Comparison of ENCODE assay signal across 8 mouse cellular contexts in the genomic region with DNA sequence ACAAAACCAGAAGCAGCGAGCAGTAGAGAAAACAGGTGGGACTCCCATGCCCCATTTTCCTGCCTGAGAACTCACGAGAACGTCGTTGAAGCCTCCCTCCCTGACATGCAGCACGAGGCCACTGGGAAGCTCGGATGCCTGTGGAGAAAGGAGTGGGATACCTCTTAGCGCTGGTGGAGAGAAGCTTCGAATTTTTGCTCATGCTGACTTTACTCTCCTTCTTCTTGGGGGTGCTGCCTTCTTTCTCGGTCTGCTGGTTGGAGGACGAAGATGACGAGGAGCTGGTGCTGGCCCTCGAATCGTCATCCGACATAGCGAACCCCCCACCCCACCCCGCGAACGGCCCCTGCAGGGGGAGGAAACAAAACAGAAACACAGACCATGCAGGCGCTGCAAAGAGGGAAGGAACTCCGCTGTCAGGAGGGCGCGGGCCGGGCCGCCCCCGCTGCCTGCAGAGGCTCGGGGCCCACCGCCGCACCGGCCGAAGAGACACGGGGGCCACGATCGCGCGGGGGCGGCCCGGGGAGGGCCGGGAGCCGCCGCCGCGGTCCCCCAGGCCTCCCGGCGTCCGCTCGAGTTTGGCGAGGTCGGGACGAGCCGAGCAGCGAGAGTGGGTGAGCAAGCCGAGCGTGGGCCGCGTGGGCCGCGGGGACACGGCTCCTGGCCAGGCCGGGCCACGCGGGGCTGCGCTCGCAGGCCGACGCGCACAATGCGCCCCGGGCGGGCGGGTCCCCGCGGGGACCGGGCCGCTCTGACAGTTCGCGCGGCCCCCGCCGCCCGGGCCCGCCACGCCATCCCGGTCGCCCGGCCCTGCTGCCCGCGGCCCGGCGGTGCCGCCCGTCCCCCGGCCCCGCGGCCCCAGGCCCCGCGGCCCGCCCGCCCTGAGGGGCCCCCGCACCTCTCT. TPM values are rescaled to one million over a fixed set of nuclear protein-coding genes. Genes with fewer than 3 reads are reported as not detected.
DNase-seq lines count a peak whose midpoint lies in the region; ATAC-seq and TF ChIP-seq lines count a peak whose summit lies in the region.

No protein-coding gene starts in this region.

- peak overlapping the region; percentile 93 for H3K9ac ChIP-seq in intestine, embryonic 15.5 days
- H3K9ac ChIP-seq in midbrain, embryonic 16.5 days (ENCODE audit: low read depth, low read length) = peak overlapping the region; percentile 98

- intact Hi-C loops in gastrocnemius, postnatal 14 days (cut with DNase I; ENCODE audit: low total_unique reads) = no loop called here

- no peak for TF ChIP-seq CTCF in kidney, adult 2 months (conservative IDR thresholded peaks at IDR 0.05; ENCODE audit: insufficient read depth, insufficient read length, low read depth, low read length)

- H3K4me3 ChIP-seq in kidney, adult 2 months (ENCODE audit: insufficient read depth, low read depth, low read length) = peak overlapping the region; percentile 98
- H3K4me3 ChIP-seq in intestine, embryonic 15.5 days (replicated peaks) = peak overlapping the region; percentile 88
- peak overlapping the region; percentile 93 for H3K4me3 ChIP-seq in midbrain, embryonic 16.5 days (ENCODE audit: low read depth, low read length)

- H3K27me3 ChIP-seq in kidney, adult 2 months (replicated peaks; ENCODE audit: control insufficient read depth, insufficient read depth, low read length) = no peaks in the 10 kb centered on the region
- H3K27me3 ChIP-seq in intestine, embryonic 15.5 days (replicated peaks) = no peaks in the 10 kb centered on the region
- H3K27me3 ChIP-seq in midbrain, embryonic 16.5 days (ENCODE audit: control insufficient read depth, insufficient read depth, low read depth, low read length) = no peaks in the 10 kb centered on the region

- TF ChIP-seq POLR2A in kidney, adult 2 months (IDR thresholded peaks at IDR 0.05; ENCODE audit: low read depth, low read length) = no peak

- WGBS in kidney, adult 2 months = under 1% methylated on average over 86 of the region's 99 CpGs
- under 1% methylated on average over 57 of the region's 99 CpGs for WGBS in intestine, embryonic 15.5 days
- 1% methylated on average over 49 of the region's 99 CpGs for WGBS in midbrain, embryonic 16.5 days

- peak; percentile 87 for ATAC-seq in intestine, embryonic 15.5 days
- peak; percentile 73 for ATAC-seq in midbrain, embryonic 16.5 days

- H3K27ac ChIP-seq in kidney, adult 2 months (ENCODE audit: insufficient read depth, low read depth, low read length) = peak overlapping the region; percentile 36; the same call in 1 of the 2 replicates
- H3K27ac ChIP-seq in intestine, embryonic 15.5 days = peak overlapping the region; percentile 83
- peak overlapping the region; percentile 90 for H3K27ac ChIP-seq in midbrain, embryonic 16.5 days (ENCODE audit: low read length)

- no peaks in the 10 kb centered on the region; the same call in 1 of the 2 replicates for H3K36me3 ChIP-seq in kidney, adult 2 months (ENCODE audit: control insufficient read depth, insufficient read depth, low read length)
- no peaks in the 10 kb centered on the region for H3K36me3 ChIP-seq in intestine, embryonic 15.5 days
- H3K36me3 ChIP-seq in midbrain, embryonic 16.5 days (ENCODE audit: control insufficient read depth, insufficient read depth, low read length) = no peaks in the 10 kb centered on the region

- H3K9me3 ChIP-seq in intestine, embryonic 15.5 days = no peaks in the 10 kb centered on the region
- no peaks in the 10 kb centered on the region for H3K9me3 ChIP-seq in midbrain, embryonic 16.5 days (replicated peaks; ENCODE audit: control insufficient read depth, low read length, poor library complexity, severe bottlenecking)

- DNase-seq in kidney, adult 2 months = no peak
- no peak for DNase-seq in kidney, adult 9 months
- peak; percentile 22 to 39 for DNase-seq in cerebellum, postnatal 4 days (ENCODE audit: low spot score in 2 of 2)
- DNase-seq in gastrocnemius, postnatal 14 days = peak; percentile 62
- peak; percentile 38 for DNase-seq in liver
- peak; percentile 34 to 69 for DNase-seq in spleen, postnatal 4 days (ENCODE audit: low spot score in 2 of 2)

- H3K4me1 ChIP-seq in kidney, adult 2 months (ENCODE audit: control insufficient read depth, insufficient read depth, low read length) = no peaks in the 10 kb centered on the region; the same call in 1 of the 2 replicates
- peaks cover 9% of the 10 kb centered on the region; the same call in 1 of the 2 replicates for H3K4me1 ChIP-seq in intestine, embryonic 15.5 days (replicated peaks)
- peaks cover 35% of the 10 kb centered on the region for H3K4me1 ChIP-seq in midbrain, embryonic 16.5 days (ENCODE audit: control insufficient read depth, insufficient read depth, low read length)

- H3K4me2 ChIP-seq in intestine, embryonic 15.5 days (replicated peaks) = peak overlapping the region; percentile 85
- peak overlapping the region; percentile 87 for H3K4me2 ChIP-seq in midbrain, embryonic 16.5 days (ENCODE audit: low read length)

RNA-seq across cellular contexts. Expression of gene Ube2e1, which starts 0.6 kb away (rescaled TPM):
- polyA plus RNA-seq in kidney, adult 2 months (2012; rRNA removed) = 38.1 and 51.8 TPM in 2 replicates
- total RNA-seq in gastrocnemius, postnatal 14 days (2021) = 100 to 1,000 TPM; 112 to 128 TPM
- polyA plus RNA-seq in intestine, embryonic 15.5 days (2015; fragmentation: Nextera tagmentation; extraction: Ambion mirVana) = 121 and 130 TPM in 2 replicates
- polyA plus RNA-seq in midbrain, embryonic 16.5 days (2015; fragmentation: Nextera tagmentation; extraction: Ambion mirVana) = 205 and 223 TPM in 2 replicates

RNA-seq across cellular contexts. Expression of gene Rpl15, which starts 59.9 kb away (rescaled TPM):
- 257 and 357 TPM in 2 replicates for polyA plus RNA-seq in kidney, adult 2 months (2012; rRNA removed)
- total RNA-seq in gastrocnemius, postnatal 14 days (2021) = 100 to 1,000 TPM; 678 to 745 TPM
- 406 and 450 TPM in 2 replicates for polyA plus RNA-seq in intestine, embryonic 15.5 days (2015; fragmentation: Nextera tagmentation; extraction: Ambion mirVana)
- polyA plus RNA-seq in midbrain, embryonic 16.5 days (2015; fragmentation: Nextera tagmentation; extraction: Ambion mirVana) = 261 and 284 TPM in 2 replicates

Comparison
In these comparisons a context has a peak if more than half of its experiments do, and no peak if none do; other contexts are left out.
1. DNase-seq: peak in cerebellum, postnatal 4 days (2 of 2), gastrocnemius, postnatal 14 days (single experiment), liver (single experiment) and spleen, postnatal 4 days (2 of 2); none in kidney, adult 2 months (single experiment) and kidney, adult 9 months (single experiment).
2. H3K27ac ChIP-seq: peak in every context shown above with its lines; median percentile 90 in midbrain, embryonic 16.5 days; 83 in intestine, embryonic 15.5 days; 36 in kidney, adult 2 months.
3. Peak in every context shown above with its lines, with median percentiles within 50 percentile points of each other: H3K4me3 ChIP-seq.